ENCODE assay signal across 8 mouse cellular contexts in genomic region chr1:133418164-133418800, GRCm38 (mm10). TPM values are rescaled to one million over a fixed set of nuclear protein-coding genes. Genes with fewer than 3 reads are reported as not detected.
DNase-seq lines count a peak whose midpoint lies in the region; ATAC-seq and TF ChIP-seq lines count a peak whose summit lies in the region.

No protein-coding gene starts in this region.

- peak overlapping the region; percentile 60 for H3K4me2 ChIP-seq in neural tube, embryonic 13.5 days

- TF ChIP-seq CTCF in cortical plate, adult 2 months (IDR thresholded peaks at IDR 0.05; ENCODE audit: extremely low read depth, insufficient read depth, low read length): no peak
- TF ChIP-seq CTCF in lung, adult 2 months (IDR thresholded peaks at IDR 0.05; ENCODE audit: insufficient read depth, low read length): no peak

- no peaks in the 10 kb centered on the region for H3K9me3 ChIP-seq in neural tube, embryonic 13.5 days

- H3K27me3 ChIP-seq in neural tube, embryonic 13.5 days: no peaks in the 10 kb centered on the region

- H3K27ac ChIP-seq in cortical plate, adult 2 months (ENCODE audit: insufficient read depth, low read length): peak overlapping the region; percentile 63
- H3K27ac ChIP-seq in neural tube, embryonic 13.5 days (replicated peaks): 0 out of 2 replicates have a peak overlapping the region, but pooled peaks have one; percentile 33

- H3K4me1 ChIP-seq in cortical plate, adult 2 months (ENCODE audit: control insufficient read depth, insufficient read depth, low read length): no peaks in the 10 kb centered on the region
- peaks cover 54% of the 10 kb centered on the region for H3K4me1 ChIP-seq in lung, adult 2 months (ENCODE audit: control insufficient read depth, insufficient read depth, low read length)
- peaks cover 82% of the 10 kb centered on the region for H3K4me1 ChIP-seq in neural tube, embryonic 13.5 days (replicated peaks)

- ATAC-seq in neural tube, embryonic 13.5 days (ENCODE audit: low read depth): no peak

- H3K4me3 ChIP-seq in cortical plate, adult 2 months (ENCODE audit: insufficient read depth, low read length): peak overlapping the region; percentile 10; the same call in 1 of the 2 replicates
- peak overlapping the region; percentile 57 for H3K4me3 ChIP-seq in lung, adult 2 months (replicated peaks; ENCODE audit: extremely low read depth, low read depth, low read length)
- peak overlapping the region; percentile 30 for H3K4me3 ChIP-seq in neural tube, embryonic 13.5 days

- no peaks in the 10 kb centered on the region for H3K36me3 ChIP-seq in neural tube, embryonic 13.5 days

- peak overlapping the region; percentile 70 for H3K9ac ChIP-seq in neural tube, embryonic 13.5 days

- 4% methylated on average over 28 of the region's 28 CpGs for WGBS in lung, adult 2 months
- WGBS in neural tube, embryonic 13.5 days: 12% methylated on average over 28 of the region's 28 CpGs

- DNase-seq in adrenal gland, adult 18-20 months (ENCODE audit: low spot score in 2 of 2): peak; percentile 81 to 84
- peak; percentile 80 for DNase-seq in heart, adult 8-10 months (ENCODE audit: low spot score)
- DNase-seq in kidney, adult 18-20 months: peak; percentile 92
- DNase-seq in lung, adult 2 months: peak; percentile 90
- DNase-seq in urinary bladder, adult 2 months (ENCODE audit: low spot score): peak; percentile 81
- no peak for DNase-seq in cerebellum, adult 9-11 months

- TF ChIP-seq POLR2A in cortical plate, adult 2 months (IDR thresholded peaks at IDR 0.05; ENCODE audit: extremely low read depth, insufficient read depth, low read length): no peak
- 0 out of 2 replicates have a peak, but pooled peaks have one; percentile 21 for TF ChIP-seq POLR2A in lung, adult 2 months (IDR thresholded peaks at IDR 0.05; ENCODE audit: borderline replicate concordance, extremely low read depth, low read depth, low read length)

RNA-seq across cellular contexts. Expression of gene Sox13, which starts 5.9 kb away (rescaled TPM):
- total RNA-seq in adrenal gland, adult 18-20 months (2021): 10 to 100 TPM; 14.0 to 18.5 TPM
- 13.4 and 14.3 TPM in 2 replicates for polyA plus RNA-seq in cortical plate, adult 2 months (2012; rRNA removed)
- total RNA-seq in heart, adult 8-10 months (2022): 10 to 100 TPM; 11.0 to 14.4 (median 13.9) TPM
- 134 and 144 TPM in 2 replicates for polyA plus RNA-seq in lung, adult 2 months (2012; rRNA removed)
- polyA plus RNA-seq in neural tube, embryonic 13.5 days (2015; fragmentation: Nextera tagmentation; extraction: Ambion mirVana): 8.8 TPM in 2 replicates
- 30.1 and 31.7 TPM in 2 replicates for polyA plus RNA-seq in urinary bladder, adult 2 months (2012; rRNA removed)

RNA-seq across cellular contexts. Expression of gene Etnk2, which starts 54.9 kb away (rescaled TPM):
- total RNA-seq in adrenal gland, adult 18-20 months (2021): 10 to 100 TPM in 1 of 2 experiments, 1 to 10 TPM in 1; 7.7 to 52.9 TPM
- polyA plus RNA-seq in cortical plate, adult 2 months (2012; rRNA removed): 14.6 and 16.7 TPM in 2 replicates
- total RNA-seq in heart, adult 8-10 months (2022): under 1 TPM; 0.16 to 0.69 (median 0.33) TPM
- 0.59 and 0.93 TPM in 2 replicates for polyA plus RNA-seq in lung, adult 2 months (2012; rRNA removed)
- 10.1 and 10.2 TPM in 2 replicates for polyA plus RNA-seq in neural tube, embryonic 13.5 days (2015; fragmentation: Nextera tagmentation; extraction: Ambion mirVana)
- polyA plus RNA-seq in urinary bladder, adult 2 months (2012; rRNA removed): 1.2 and 1.8 TPM in 2 replicates
